Mouse (Mus musculus) heart, embryonic 12.5 days (tissue): ENCODE results near the gene Zfp266. TPM values are rescaled to one million over a fixed set of nuclear protein-coding genes. Genes with fewer than 3 reads are reported as not detected.
"Not testable (repeated sequence)": the region's sequence is repeated elsewhere in the genome, so short reads cannot be mapped to it uniquely, and the experiment has no call there.

Experiments
- ATAC-seq: fragments of 200-750 bp; cut with Nextera tagmentation; 2 replicates; pipeline ENCODE4 v1.8.0; 2017; ENCODE audit warnings: moderate TSS enrichment, moderate library complexity; ENCODE audit not compliant: insufficient number of reproducible peaks, low FRiP score
- H3K27ac ChIP-seq: fragments of 300-500 bp; sonication (generic); 2 replicates; pipeline ENCODE4 v1.5.1; 2016; ENCODE audit warnings: mild to moderate bottlenecking, moderate library complexity; ENCODE audit not compliant: poor library complexity, severe bottlenecking
- H3K27me3 ChIP-seq: fragments of 300-500 bp; sonication (generic); replicated peaks from 2 replicates; pipeline ENCODE4 v1.6.1; 2016; ENCODE audit warnings: mild to moderate bottlenecking, moderate library complexity
- H3K36me3 ChIP-seq: fragments of 300-500 bp; sonication (generic); 2 replicates; pipeline ENCODE4 v1.6.1; 2016; ENCODE audit warnings: mild to moderate bottlenecking, moderate library complexity
- H3K4me1 ChIP-seq: fragments of 300-500 bp; sonication (generic); replicated peaks from 2 replicates; pipeline ENCODE4 v1.6.1; 2016; ENCODE audit warnings: mild to moderate bottlenecking
- H3K4me2 ChIP-seq: fragments of 300-500 bp; sonication (generic); 2 replicates; pipeline ENCODE4 v1.6.1; 2016; ENCODE audit warnings: mild to moderate bottlenecking, moderate library complexity
- H3K4me3 ChIP-seq: fragments of 300-500 bp; sonication (generic); 2 replicates; pipeline ENCODE4 v1.5.1; 2016; ENCODE audit warnings: mild to moderate bottlenecking
- H3K9ac ChIP-seq: fragments of 300-500 bp; sonication (generic); 2 replicates; pipeline ENCODE4 v1.6.1; 2016; ENCODE audit warnings: mild to moderate bottlenecking, moderate library complexity
- H3K9me3 ChIP-seq: fragments of 300-500 bp; sonication (generic); replicated peaks from 2 replicates; pipeline ENCODE4 v1.6.1; 2016; ENCODE audit warnings: mild to moderate bottlenecking, moderate library complexity
- WGBS: fragments of 180-500 bp; shearing (Covaris S2); methylation state at CpG from one replicate; pipeline ENCODE4 v1.1.7; 2016; 5-methylcytosine and 5-hydroxymethylcytosine counted together
- polyA plus RNA-seq: library from polyadenylated mRNA; unstranded; fragments of >200 nt; fragmentation: Nextera tagmentation; extraction: Ambion mirVana; gene quantifications from 2 replicates; pipeline ENCODE4 v1.2.1, GENCODE M21; 2016

Zfp266 gene
- polyA plus RNA-seq, result 62.1 and 62.2 TPM in 2 replicates

DNA sequence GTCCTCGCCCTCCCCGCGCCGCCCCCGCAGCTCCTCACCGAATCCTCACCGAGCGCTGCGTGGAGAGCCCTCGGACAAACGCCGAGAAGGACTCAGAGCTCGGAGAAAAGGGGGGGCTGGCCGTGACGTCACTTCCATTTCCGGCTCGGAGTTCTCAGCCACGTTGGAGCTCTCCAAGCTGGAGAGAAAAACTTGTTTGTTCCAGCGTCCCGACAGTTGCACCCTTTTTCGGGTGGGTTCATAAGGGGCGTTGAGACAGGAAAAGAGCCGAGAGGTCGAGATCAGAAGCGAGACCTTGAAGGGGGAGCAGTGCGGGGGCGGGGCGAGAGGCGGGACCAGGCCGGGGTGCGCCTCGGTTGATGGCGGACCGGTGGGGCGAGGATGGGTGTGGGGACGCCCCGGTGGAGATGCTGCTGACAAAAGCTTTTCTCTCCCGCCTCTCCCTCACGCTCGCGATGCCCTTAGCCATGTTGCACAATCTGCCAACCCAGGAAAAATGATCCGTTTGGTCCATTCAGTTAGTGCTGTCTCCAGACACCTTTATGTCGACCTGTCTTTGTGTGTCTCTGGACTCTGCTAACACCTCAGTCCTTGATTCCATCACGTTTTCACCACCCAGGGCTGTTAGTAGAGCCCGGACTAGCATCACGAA is at the start of gene Zfp266:
TSS of gene Zfp266 (minus strand) at position 112 of the 652 bp plus-strand sequence.
- Histone ChIP-seq H3K36me3 (peaks cover 17% of the 10 kb centered on the region), H3K4me2 (peak within 1 kb of the TSS; percentile 73), H3K4me1 (peaks cover 21% of the 10 kb centered on the region), H3K27ac (peak within 1 kb of the TSS; percentile 97), H3K4me3 (peak within 1 kb of the TSS; percentile 95), H3K9me3 (no peaks in the 10 kb centered on the region), H3K9ac (peak within 1 kb of the TSS; percentile 96), H3K27me3 (no peaks in the 10 kb centered on the region)
- ATAC-seq, result peak; percentile 92
- WGBS, result under 1% methylated on average over 46 of the region's 46 CpGs

DNA sequence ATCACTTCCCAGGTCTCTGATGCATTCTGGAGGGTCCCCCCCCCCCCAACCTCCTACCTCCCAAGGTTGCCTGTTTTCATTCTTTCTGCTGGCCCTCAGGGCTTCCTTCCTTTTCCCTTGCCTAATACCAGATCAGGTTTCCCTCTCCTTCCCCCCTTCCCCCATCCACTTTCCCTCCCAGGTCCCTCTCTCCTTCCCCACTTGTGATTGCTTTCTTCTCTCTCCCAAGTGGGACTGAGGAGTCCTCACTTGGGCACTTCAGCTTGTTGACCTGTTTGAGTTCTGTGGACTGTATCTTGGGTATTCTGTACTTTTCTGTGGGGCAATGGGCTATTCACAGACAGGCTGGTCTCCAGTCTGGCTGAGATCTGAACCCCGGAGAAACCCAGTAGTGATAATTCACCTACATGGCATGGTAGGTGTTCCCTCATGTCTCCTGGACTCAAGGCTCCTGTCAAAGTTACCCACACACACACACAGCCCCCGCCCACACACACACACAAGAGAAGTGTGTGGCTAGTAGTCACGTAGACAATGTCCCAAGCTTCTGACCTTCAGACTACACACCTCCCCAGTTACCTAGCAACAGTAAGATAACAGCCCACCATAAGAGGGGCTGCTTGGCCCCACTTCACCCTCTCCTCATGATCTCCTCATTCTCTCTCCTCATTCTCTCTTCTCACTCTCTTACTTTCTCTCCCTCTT is 44.3 kb upstream of the Zfp266 start:
- not testable (repeated sequence) for H3K4me2 ChIP-seq, H3K36me3 ChIP-seq, H3K27ac ChIP-seq, H3K27me3 ChIP-seq, H3K9ac ChIP-seq, H3K9me3 ChIP-seq, ATAC-seq, H3K4me1 ChIP-seq, H3K4me3 ChIP-seq
- WGBS, result 58% methylated on average over 3 of the region's 3 CpGs

DNA sequence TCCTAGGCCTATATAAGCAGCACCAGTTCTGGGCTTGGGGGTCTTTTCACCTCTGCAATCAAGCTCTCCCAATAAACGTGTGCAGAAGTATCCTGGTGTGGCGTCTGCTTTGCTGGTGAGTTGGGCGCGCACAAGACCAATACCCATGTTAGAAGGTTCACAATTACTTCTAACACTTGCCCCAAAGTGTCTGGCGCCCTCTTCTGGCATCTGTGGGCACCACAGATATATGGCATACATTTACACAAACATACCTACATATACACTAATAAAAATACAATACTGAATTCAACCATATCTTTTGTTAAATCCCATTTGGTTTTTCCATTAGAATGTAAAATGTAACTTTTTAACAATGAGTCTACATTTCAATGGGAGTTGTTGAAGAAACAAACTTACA is 41.0 kb upstream of the Zfp266 start:
- 0 out of 2 replicates have a peak, but pooled peaks cover 4% of the 10 kb centered on the region for H3K9me3 ChIP-seq
- H3K4me3 ChIP-seq, result no peak overlapping the region
- H3K27ac ChIP-seq, result no peak overlapping the region
- H3K9ac ChIP-seq, result no peak overlapping the region
- WGBS, result 80% methylated on average over 5 of the region's 5 CpGs
- no peaks in the 10 kb centered on the region for H3K36me3 ChIP-seq
- no peak for ATAC-seq
- no peak overlapping the region for H3K4me2 ChIP-seq
- H3K4me1 ChIP-seq, result no peaks in the 10 kb centered on the region
- H3K27me3 ChIP-seq, result no peaks in the 10 kb centered on the region

DNA sequence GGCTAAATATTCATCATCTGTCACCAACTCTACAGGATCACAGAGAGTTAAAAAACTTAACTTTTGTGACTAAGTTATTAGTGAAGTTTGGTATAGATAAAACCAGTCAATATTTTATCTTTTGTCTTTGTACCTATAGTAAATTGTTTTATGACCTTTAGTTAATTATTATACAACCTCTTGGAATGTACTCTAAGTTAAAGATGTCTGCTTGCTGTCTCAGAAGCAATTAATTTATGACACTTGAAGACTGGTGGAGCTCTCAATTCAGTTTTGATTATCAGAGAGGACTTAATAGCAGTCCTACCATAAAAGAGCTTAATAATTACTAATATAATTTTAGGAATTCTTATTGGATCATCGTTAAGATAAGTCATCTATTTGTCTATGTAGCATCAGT is 31.5 kb upstream of the Zfp266 start:
- no peak for ATAC-seq
- Histone ChIP-seq H3K4me2 (no peak overlapping the region), H3K9ac (no peak overlapping the region), H3K27ac (no peak overlapping the region), H3K4me3 (no peak overlapping the region), H3K9me3 (no peaks in the 10 kb centered on the region), H3K36me3 (no peaks in the 10 kb centered on the region), H3K27me3 (peaks cover 3% of the 10 kb centered on the region; the same call in 1 of the 2 replicates), H3K4me1 (no peaks in the 10 kb centered on the region)
- WGBS, result 60% methylated on average over 1 of the region's 1 CpGs

DNA sequence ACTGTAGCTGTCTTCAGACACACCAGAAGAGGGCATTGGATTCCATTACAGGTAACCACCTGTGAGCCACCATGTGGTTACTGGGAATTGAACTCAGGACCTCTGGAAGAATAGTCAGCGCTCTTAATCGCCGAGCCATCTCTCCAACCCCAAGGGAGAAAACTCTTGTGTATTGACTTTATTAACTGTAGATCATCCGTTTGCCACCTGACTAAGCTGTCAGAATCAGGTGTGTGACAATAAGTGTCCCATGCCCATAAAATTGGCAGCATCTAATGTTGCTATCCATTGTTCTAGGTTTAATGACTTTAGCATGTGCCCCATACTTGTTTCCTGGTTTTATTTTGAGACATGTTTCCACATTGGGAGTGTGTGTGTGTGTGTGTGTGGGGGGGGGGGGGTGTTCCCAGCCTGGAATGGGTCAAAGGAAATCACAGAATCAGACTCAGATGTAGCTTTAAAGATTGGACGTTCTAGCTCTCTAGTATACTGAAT is 30.6 kb upstream of the Zfp266 start:
- WGBS, result 53% methylated on average over 5 of the region's 5 CpGs

DNA sequence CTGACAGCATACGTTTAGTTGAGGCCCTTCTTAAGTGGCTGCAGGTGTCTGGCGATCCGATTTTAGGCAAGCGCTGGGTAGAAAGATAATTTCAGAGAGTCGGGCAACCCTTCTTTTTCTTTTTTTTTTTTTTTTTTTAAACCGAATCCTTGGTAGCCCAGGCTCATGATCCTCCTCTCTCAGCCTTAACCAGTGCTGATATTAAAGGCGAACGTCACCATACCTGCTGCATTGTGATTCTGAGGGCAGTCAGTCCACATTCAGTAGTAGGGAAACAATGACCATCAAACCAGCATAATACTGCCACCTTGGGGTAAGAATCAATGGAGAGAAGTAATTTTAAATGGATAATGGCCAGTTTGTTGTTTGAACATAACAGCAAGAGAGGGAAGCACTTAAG is 23.9 kb upstream of the Zfp266 start:
- Histone ChIP-seq H3K27ac (peak overlapping the region; percentile 82), H3K4me2 (peak overlapping the region; percentile 85), H3K9me3 (no peaks in the 10 kb centered on the region), H3K27me3 (peaks cover 3% of the 10 kb centered on the region; the same call in 1 of the 2 replicates), H3K4me3 (peak overlapping the region; percentile 54), H3K9ac (no peak overlapping the region), H3K4me1 (no peaks in the 10 kb centered on the region), H3K36me3 (no peaks in the 10 kb centered on the region)
- ATAC-seq, result no peak
- 14% methylated on average over 8 of the region's 8 CpGs for WGBS

More for the DNA sequence above, 30.6 kb upstream of the Zfp266 start:
- H3K4me3 ChIP-seq, result no peak overlapping the region
- H3K27ac ChIP-seq, result no peak overlapping the region
- H3K9me3 ChIP-seq, result no peaks in the 10 kb centered on the region
- no peak overlapping the region for H3K4me2 ChIP-seq
- H3K27me3 ChIP-seq, result peaks cover 3% of the 10 kb centered on the region; the same call in 1 of the 2 replicates
- H3K4me1 ChIP-seq, result no peaks in the 10 kb centered on the region
- H3K9ac ChIP-seq, result no peak overlapping the region
- H3K36me3 ChIP-seq, result no peaks in the 10 kb centered on the region
- ATAC-seq, result no peak

DNA sequence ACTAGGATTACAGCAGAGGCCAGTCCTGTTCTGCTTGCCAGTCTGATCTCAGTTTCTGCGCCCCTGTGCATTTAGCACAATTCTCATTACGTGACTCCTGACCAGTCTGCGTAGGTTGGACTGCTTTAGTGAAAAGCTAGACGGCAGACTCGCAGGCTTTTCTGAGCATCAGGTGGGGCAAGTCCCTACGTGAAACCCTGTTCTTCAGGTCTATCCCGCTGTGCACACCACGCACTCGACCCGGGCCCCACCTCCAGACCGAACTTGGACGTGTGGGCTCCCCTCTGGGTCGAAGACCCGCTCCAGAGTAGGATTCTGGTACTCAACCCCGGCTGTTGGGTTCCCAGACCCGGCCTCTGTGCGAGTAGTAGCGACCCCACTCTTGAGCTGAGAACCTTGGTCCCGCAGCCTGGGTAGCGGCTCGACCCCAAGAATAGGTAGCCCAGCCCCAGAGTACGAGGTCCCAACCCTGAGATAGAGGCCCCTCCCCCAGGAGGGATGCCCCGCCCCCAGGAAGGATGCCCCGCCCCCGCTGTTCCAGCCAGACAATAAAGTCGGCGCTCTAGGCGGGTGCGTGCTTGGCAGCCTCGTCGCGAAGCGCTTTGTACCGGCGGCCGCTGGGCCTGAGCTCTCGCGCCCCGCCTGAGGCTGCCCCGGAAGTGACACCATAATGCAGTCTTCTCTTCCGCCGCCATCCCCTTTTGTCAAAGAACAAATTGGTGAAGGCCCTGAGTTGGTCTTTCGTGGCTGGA is 23.0 kb upstream of the Zfp266 start:
- 0 out of 2 replicates have a peak, but pooled peaks cover 3% of the 10 kb centered on the region for H3K27me3 ChIP-seq

DNA sequence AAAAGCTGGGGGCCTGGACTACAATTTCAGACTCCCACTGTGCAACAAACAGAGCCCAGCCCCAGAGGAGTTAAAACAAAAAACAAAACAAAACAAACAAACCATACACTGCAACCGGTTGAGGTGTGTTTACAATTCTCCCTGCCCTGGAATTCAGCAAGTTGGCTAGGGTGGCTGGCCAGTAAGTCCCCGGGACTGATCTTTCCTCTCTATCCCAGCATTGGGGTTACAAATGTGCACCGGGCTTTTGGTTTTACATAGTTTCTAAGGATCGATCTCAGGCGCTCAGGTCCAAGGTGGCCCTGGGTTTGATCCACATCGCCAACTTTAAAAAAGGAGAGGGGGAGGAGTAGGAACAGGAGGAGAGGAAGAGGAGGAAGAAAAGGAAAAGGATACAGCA is 22.3 kb upstream of the Zfp266 start:
- H3K4me1 ChIP-seq, result no peaks in the 10 kb centered on the region
- ATAC-seq, result no peak
- H3K9ac ChIP-seq, result no peak overlapping the region
- no peaks in the 10 kb centered on the region for H3K36me3 ChIP-seq
- 0 out of 2 replicates have a peak, but pooled peaks cover 3% of the 10 kb centered on the region for H3K27me3 ChIP-seq
- H3K27ac ChIP-seq, result no peak overlapping the region
- no peak overlapping the region for H3K4me3 ChIP-seq
- peak overlapping the region; percentile 85 for H3K4me2 ChIP-seq
- WGBS, result 30% methylated on average over 6 of the region's 6 CpGs
- H3K9me3 ChIP-seq, result no peaks in the 10 kb centered on the region

More for the DNA sequence above, 23.0 kb upstream of the Zfp266 start:
- 2% methylated on average over 43 of the region's 43 CpGs for WGBS
- Histone ChIP-seq H3K4me1 (no peaks in the 10 kb centered on the region), H3K4me3 (peak overlapping the region; percentile 54), H3K27ac (peak overlapping the region; percentile 82), H3K9me3 (no peaks in the 10 kb centered on the region), H3K9ac (peak overlapping the region; percentile 63), H3K36me3 (no peaks in the 10 kb centered on the region), H3K4me2 (peak overlapping the region; percentile 85)
- ATAC-seq, result peak; percentile 94

DNA sequence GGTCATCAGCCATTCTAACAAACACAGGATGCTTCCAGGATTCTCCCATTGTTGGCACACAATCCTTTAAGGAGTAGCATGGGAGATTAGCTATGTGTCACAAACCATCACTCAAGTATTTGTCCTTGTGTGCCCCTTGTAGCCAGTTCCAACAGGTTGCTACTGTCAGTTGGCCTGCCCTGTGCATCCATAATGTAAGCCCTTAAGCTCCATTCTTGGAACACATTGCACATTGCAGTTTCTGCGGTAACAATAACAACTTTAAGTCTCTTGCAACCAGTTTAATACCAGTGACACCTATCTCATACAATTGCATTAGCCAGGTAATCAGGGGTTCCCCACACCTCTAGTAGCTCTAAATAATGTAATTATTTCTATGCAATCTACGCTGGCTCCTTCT is 15.4 kb upstream of the Zfp266 start:
- no peak overlapping the region for H3K4me2 ChIP-seq
- H3K9me3 ChIP-seq, result no peaks in the 10 kb centered on the region
- no peak overlapping the region for H3K4me3 ChIP-seq
- H3K36me3 ChIP-seq, result no peaks in the 10 kb centered on the region
- peaks cover 13% of the 10 kb centered on the region; the same call in 1 of the 2 replicates for H3K27me3 ChIP-seq
- 86% methylated on average over 2 of the region's 2 CpGs for whole genome bisulfite sequencing
- no peak overlapping the region for H3K27ac ChIP-seq
- no peak overlapping the region for H3K9ac ChIP-seq
- no peak for ATAC-seq
- H3K4me1 ChIP-seq, result no peaks in the 10 kb centered on the region

DNA sequence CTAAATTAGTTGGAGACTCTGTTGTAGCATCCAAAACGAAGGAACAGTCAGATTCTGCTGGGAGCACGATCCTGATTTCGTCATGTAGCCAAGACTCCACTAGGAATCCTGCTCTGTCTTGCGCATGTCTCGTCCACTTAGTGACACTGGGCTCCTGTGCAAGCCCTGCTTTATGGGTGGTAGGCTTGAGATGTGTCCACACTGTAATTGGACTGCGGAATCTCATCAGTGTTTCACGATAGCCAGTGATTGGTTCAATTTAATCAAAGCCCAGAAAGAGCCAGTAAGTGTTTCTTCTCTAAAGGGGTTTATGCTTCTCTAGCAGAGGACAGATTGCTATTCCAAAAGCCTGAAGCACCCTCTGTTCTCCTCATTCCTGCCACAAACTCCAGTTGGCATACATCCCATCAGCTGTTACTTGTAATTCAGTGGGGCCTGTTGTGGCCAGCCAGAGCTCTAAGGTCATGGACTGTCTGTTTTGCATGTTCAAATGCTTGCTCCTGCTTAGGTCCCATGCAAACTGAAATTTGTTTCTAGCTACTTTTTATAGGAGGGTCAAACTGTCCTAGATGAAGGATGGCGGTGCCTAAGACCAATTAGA is 13.2 kb upstream of the Zfp266 start:
- Histone ChIP-seq H3K36me3 (no peaks in the 10 kb centered on the region), H3K4me1 (no peaks in the 10 kb centered on the region), H3K4me2 (no peak overlapping the region), H3K27me3 (peaks cover 10% of the 10 kb centered on the region; the same call in 1 of the 2 replicates), H3K9me3 (no peaks in the 10 kb centered on the region), H3K27ac (no peak overlapping the region), H3K4me3 (no peak overlapping the region), H3K9ac (no peak overlapping the region)
- whole genome bisulfite sequencing, result 69% methylated on average over 8 of the region's 8 CpGs
- ATAC-seq, result no peak
